Mouse (Mus musculus) heart, postnatal 0 days (tissue): ENCODE results near the gene Slc25a19.

Source experiments
- CTCF ChIP-seq: IDR thresholded peaks from 2 replicates; pipeline ENCODE4 v1.5.1; 2016; ENCODE audit warnings: antibody characterized with exemption, control low read depth, low read depth
- EP300 ChIP-seq: IDR thresholded peaks from 2 replicates; pipeline ENCODE4 v1.6.1; 2016; ENCODE audit warnings: antibody characterized with exemption, low read depth

- TF ChIP-seq CTCF (no peak), EP300 (no peak)
Observed at GRCm38 (mm10) chr11:115608421-115609399, 19.4 kb downstream of the Slc25a19 start.
